Mouse (Mus musculus): ENCODE results near the gene Pcid2.

Gene Pcid2

DNA sequence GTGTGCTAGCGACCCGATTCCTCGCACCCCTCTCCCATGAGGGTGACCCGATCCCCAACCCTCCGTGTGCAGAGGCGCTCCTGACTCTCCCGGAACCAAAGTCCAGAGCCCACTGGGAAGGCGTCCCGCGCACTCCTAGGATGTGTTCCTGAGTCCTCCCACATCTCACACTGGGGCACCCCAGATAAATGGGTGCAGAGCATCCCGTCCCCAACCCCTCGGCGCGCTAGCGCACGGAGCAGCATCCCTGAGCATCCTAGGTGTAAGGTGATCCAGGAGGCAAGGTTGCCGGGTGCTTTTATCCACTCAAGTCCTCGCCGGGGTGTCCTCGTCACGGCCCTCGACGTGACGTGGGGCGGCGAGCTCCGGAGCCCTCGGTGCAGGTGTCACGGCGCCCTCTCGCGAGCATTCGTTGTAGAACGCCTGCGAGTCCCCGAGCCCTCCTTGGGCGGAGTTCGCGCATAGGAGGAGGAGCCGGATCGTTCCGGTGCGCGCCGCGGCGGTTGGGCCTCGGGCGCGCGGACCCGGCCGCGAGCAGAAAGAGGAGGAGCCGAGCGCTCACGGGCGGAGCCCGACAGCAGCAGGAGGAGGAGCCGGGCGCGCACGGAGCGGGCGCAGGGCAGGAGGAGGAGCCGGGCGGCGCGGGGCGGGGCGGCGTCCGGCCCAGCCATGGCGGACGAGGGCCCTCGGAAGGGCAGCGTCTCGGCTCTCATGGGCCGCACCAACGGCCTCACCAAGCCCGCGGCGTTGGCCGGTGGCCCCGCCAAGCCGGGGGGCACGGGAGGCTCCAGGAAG, at the start of gene Pcid2, which contains the start of gene Cul4a:
Gene Pcid2 (minus strand): TSS at position 373 of the 795 bp plus-strand sequence.
Gene Cul4a (plus strand): TSS at position 535 of the 795 bp plus-strand sequence.
- DNase-seq (ENCODE audit: low spot score in 2 of 2) = peak; percentile 96 to 99

DNA sequence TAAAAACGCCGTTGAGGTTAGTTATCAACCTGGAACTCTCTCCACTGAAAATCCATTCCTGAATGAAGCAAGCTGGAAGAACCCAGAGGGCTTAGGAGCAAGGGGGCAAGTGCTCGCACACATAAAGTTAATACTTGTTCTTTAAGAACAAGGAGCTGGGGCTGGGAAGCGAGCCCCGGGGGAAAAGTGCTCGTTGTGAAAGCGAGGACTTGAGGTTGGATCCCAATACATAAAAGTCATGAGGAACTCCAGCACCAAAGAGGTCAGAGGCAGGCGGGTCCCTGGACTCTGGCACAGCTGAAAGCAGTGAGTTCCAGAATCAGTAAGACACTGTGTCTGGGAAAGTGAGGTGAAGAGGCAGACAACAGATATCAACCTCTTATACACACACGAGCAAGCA, 48.8 kb upstream of the Pcid2 start:
- DNase-seq (ENCODE audit: low spot score in 2 of 2) = no peak

- DNase-seq (ENCODE audit: low spot score in 2 of 2) = no peak
Measured at GRCm38 (mm10) chr8:13150929-13151328, 45.7 kb upstream of the Pcid2 start.

- no peak for DNase-seq (ENCODE audit: low spot score in 2 of 2)
Measured at GRCm38 (mm10) chr8:13149866-13150265, 44.6 kb upstream of the Pcid2 start.

- no peak for DNase-seq (ENCODE audit: low spot score in 2 of 2)
Measured at GRCm38 (mm10) chr8:13149287-13149686, 44.0 kb upstream of the Pcid2 start.

DNA sequence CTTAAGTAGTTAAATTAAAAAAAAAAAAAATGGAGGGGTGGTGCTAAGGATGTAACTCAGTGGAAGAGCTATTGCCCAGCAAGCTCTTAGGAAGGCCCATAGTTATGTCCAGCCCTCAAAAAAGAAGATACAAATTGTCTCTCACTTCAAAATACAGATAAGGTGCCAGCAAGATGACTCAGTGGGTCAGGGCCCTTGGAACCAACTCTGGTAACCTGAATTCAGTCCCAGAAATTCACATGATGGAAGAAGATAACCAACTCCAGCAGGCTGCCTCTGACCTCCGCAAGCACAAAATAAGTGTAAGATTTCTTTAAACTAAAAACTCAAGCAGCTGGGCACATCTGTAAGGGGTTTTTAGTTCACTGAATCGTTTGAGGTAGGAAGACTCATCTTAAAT, 43.2 kb upstream of the Pcid2 start:
- DNase-seq (ENCODE audit: low spot score in 2 of 2) = no peak

DNA sequence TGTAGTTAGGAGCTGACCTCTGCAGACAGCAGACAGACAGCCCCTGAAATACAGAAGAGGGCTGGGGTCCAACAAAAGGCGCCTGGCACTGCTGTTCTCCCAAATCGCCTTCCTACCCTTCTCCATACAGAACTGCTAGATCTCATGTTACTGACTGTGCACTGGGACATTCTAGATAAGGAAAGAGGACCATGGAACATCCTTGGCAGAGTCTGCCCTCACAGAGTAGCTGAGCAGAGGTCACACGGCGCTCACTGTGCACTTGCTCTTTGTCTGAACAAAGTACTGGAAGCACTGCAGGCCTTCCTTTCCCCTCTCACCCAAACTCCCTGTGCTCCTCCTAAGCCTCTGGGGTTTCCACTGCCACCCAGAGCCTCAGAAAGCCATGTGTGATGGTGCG, 36.4 kb upstream of the Pcid2 start:
- DNase-seq (ENCODE audit: low spot score in 2 of 2) = no peak

DNA sequence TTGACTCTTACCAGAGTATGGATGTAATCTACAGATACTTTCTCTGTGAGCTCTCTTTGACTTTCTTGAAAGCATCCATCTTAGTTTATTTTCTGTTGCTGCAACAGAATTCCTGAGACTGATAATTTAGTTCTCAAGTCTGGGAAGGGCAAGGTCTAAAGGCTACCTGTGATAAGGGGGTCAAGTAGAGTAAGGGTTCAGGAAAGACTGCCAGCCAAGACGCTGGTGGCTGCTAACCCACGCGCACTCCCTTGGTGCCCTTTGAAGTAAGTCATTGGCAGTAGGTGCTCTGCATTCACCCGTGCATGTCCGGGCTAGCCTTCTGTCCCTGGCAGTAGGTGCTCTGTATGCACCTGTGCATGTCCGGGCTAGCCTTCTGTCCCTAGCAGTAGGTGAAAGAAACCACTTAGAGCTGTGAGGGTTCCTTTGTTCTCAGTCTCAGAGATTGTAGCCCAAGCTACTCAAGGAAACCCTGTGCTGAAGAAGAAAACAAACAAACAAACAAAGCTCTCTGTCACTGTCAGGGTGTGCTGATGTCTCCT, 34.5 kb upstream of the Pcid2 start:
- DNase-seq (ENCODE audit: low spot score in 2 of 2) = no peak

DNA sequence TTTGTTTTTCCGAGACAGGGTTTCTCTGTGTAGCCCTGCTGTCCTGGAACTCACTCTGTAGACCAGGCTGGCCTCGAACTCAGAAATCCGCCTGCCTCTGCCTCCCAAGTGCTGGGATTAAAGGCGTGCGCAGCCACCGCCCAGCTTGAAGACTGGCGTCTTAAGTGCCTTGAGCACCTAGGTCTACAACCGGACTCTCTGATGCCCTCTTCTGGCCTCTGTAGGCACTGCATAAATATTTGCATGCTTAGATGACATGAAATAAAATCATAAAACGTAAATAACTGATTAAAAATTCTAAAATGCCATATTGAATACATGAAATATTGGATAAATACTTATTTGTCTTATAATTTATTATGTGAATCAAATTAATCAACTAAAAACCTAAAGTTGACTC, 27.0 kb upstream of the Pcid2 start:
- DNase-seq (ENCODE audit: low spot score in 2 of 2) = peak; percentile 65 to 84

- DNase-seq (ENCODE audit: low spot score in 2 of 2) = no peak
Measured at GRCm38 (mm10) chr8:13124897-13125296, 19.6 kb upstream of the Pcid2 start.

DNA sequence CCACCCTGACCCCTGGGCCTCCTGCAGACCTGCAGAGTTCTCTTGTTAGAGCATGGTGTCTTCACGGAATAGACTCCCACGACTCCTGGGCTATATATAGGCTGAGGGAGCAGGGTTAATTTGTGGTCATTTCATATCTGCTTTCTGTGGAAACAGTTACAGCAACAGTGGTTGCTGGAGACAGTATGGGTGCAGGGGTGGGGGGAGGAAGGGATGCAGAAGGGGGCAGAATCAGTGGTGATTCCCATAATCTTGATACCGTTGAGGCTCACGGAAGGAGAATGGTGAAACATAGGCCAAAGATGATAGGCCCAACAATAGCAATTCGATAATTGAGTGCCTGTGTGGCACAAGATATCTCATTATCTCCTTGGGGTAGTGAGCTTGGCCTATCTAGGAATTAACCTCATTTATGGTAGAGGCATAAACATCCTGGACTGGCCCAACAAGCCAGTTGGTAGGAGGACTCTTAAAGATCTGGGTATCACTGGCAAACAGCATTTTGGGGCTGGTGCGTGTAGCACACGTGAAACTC, 17.7 kb upstream of the Pcid2 start:
- DNase-seq (ENCODE audit: low spot score in 2 of 2) = no peak

- peak in 1 of 2 experiments; percentile 38 for DNase-seq (ENCODE audit: low spot score in 2 of 2)
Measured at GRCm38 (mm10) chr8:13120882-13121665, 15.8 kb upstream of the Pcid2 start.

DNA sequence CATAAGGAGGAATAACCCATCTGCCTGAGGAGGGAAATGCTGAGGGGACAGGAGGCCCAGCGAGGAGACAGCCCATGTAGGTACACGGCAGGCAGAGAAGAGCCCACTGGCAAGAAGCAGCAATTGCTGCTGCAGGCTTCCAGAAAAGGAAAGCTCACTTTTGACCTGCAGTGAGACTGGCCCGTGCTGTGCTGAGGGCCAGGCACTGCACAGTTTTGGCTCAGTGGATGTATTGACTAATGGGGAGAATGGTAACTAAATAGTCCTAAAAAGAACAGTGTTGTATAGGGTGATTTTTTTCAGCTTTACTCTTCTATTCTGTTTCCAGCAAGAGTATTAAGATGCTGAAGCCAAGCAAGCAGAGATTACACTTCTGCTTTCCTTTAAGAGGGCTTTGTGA, 13.3 kb upstream of the Pcid2 start:
- DNase-seq (ENCODE audit: low spot score in 2 of 2) = no peak

- no peak for DNase-seq (ENCODE audit: low spot score in 2 of 2)
Measured at GRCm38 (mm10) chr8:13117096-13117495, 11.8 kb upstream of the Pcid2 start.

DNA sequence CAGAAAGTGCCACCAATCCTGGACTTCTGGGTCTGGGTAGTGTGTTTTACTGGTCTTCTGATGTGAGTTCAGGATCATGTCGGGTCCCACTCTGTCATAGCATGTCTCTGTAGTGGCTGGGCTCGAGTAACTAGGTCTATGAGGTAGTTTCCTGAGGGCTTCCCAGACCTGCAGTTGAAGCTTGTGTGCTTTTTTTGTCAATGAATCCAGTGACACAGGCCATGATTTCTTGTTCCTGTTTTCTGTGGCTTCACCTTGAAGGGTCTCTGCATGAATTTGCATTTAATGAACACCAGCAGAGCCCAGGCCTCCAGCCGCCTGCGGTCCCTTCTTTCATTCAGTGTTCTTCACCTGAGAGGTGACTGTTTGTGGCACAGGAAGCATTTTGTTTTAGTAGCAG, 8.0 kb upstream of the Pcid2 start:
- DNase-seq (ENCODE audit: low spot score in 2 of 2) = no peak

DNA sequence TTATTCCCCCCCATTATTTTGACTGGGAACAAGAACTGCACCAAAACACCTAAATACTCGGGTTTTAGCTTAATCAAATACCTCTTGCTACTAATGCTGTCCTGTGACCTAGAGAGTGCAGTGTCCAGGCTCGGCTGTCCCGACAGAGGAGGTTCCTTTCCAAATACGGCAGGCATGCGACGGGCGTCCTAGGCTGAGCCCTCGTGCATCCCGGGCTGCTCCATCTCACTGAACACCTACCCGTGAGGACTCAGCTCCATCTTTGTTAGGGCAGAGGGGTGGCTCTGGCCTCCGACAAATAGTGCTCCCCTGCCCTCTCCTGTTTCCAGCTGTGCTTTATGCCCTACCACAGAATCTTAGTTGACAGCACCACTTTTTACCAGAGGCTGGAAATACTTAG, 6.7 kb upstream of the Pcid2 start:
- DNase-seq (ENCODE audit: low spot score in 2 of 2) = no peak

DNA sequence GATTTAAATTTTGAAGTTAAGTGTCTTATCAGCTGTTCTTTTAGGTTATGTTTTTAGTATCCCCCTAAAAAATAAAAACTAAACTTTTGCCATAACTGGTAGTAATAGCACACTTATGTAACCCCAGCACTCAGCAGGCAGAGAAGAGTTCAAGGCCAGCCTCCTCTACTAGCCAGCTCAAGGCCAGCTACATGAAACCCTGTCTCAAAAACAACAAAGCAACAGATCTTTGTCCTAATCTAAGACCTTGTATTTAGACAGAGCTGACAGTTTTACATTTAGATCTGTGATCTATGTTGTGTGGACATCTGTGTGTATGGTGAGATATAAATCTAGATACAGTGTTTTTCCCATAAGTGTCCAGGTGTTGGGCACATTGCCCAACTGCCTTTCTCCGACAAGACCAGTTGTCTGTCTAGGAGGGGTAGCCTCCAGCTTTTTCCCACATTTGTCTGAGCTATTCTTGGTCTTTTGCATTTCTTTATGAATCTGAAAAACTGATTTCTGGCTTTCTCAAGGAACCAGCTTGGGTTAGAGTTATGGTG, 4.2 kb upstream of the Pcid2 start:
- no peak for DNase-seq (ENCODE audit: low spot score in 2 of 2)

GRCm38 (mm10) chr8:13108967-13109366, 3.7 kb upstream of the Pcid2 start:
- DNase-seq (ENCODE audit: low spot score in 2 of 2) = peak; percentile 53 to 71

DNA sequence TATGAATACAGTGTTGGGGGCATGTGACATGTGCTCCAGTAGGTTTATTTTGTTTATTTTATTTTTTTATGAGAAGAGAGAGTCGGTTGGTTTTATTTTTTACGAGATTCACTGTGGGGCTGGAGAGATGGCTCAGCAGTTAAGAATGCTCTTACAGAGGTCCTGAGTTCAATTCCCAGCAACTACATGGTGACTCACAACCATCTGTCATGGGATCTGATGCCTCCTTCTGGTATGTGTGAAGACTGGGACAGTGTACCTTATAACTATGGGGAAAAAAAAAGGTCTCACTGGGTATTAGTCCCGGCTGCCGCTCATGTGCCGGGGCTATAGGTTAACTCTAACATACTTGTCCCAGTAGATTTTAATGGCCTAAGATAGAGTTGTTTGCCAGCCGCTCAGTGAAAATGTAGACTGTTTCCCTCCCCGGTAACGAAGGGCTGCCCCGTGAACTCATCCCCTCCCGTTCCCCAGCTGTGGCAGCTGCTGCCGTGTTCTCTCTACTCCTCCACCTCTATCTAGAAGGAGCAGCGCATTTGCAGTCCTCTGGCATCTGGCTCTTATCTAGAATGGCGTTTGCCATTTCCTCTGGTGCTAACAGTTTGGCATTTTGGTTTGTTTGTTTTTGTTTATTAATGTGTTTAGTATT, 2.9 kb upstream of the Pcid2 start:
- DNase-seq (ENCODE audit: low spot score in 2 of 2) = peak; percentile 65 to 80

GRCm38 (mm10) chr8:13105908-13106551, 771 bp upstream of the Pcid2 start:
- DNase-seq (ENCODE audit: low spot score in 2 of 2) = peak; percentile 72 to 81

DNA sequence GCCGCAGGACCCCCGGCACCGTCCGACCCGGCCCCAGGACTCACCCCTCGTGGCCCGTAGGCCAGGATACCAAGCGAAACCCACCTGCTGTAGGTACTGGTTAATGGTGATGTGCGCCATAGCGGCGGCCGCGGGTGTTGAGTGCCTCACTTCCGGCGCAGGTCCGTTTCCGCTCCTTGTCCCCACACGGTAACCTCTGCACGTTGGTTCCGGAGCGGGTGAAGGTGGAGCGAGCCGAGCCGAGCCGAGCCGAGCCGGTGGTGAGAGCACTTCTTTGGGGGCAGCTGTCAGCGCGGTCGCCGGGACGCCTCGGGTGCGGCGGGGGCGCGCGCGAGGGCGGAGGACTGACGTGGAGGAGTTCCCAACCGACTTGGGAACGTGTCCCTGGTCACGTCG, 570 bp downstream of the Pcid2 start:
- peak; percentile 93 for DNase-seq (ENCODE audit: low spot score in 2 of 2)

Data from spleen, postnatal 10 days (tissue).